Mouse (Mus musculus): Measurements from ENCODE around the gene Psd4. TPM values are rescaled to one million over a fixed set of nuclear protein-coding genes. Genes with fewer than 3 reads are reported as not detected.

The Psd4 gene
- polyA plus RNA-seq, 1 experiment, result 11.6 TPM

GRCm38 (mm10) chr2:24435699-24436098, 68.3 kb downstream of the Psd4 start:
- no peak for DNase-seq (ENCODE audit: low read depth)

- DNase-seq (ENCODE audit: low read depth), result no peak
Measured at GRCm38 (mm10) chr2:24440056-24440455, 72.7 kb downstream of the Psd4 start.

GRCm38 (mm10) chr2:24441899-24442298, 74.5 kb downstream of the Psd4 start:
- DNase-seq (ENCODE audit: low read depth), result no peak

- DNase-seq (ENCODE audit: low read depth), result no peak
Measured at GRCm38 (mm10) chr2:24442303-24442925, 75.0 kb downstream of the Psd4 start.

GRCm38 (mm10) chr2:24443256-24443790, 75.9 kb downstream of the Psd4 start:
- no peak for DNase-seq (ENCODE audit: low read depth)

GRCm38 (mm10) chr2:24449111-24449510, 81.7 kb downstream of the Psd4 start:
- no peak for DNase-seq (ENCODE audit: low read depth)

- no peak for DNase-seq (ENCODE audit: low read depth)
Measured at GRCm38 (mm10) chr2:24453206-24453605, 85.8 kb downstream of the Psd4 start.

GRCm38 (mm10) chr2:24454429-24455011, 87.1 kb downstream of the Psd4 start:
- no peak for DNase-seq (ENCODE audit: low read depth)

- DNase-seq (ENCODE audit: low read depth), result no peak
Measured at GRCm38 (mm10) chr2:24455057-24455855, 87.9 kb downstream of the Psd4 start.

- DNase-seq (ENCODE audit: low read depth), result no peak
Measured at GRCm38 (mm10) chr2:24456841-24457240, 89.5 kb downstream of the Psd4 start.

GRCm38 (mm10) chr2:24460112-24460807, 92.9 kb downstream of the Psd4 start:
- DNase-seq (ENCODE audit: low read depth), result no peak

GRCm38 (mm10) chr2:24460808-24461127, 93.4 kb downstream of the Psd4 start:
- no peak for DNase-seq (ENCODE audit: low read depth)

Other genes starting within 250 kb of the Psd4 start
- gene Il1f8, start 214.4 kb upstream of the Psd4 start, polyA plus RNA-seq (2012; rRNA removed), result not detected in 2 replicates
- gene Il1f9, start 181.1 kb upstream of the Psd4 start, polyA plus RNA-seq (2012; rRNA removed), result not detected in 2 replicates
- gene Il1f6, start 152.2 kb upstream of the Psd4 start, polyA plus RNA-seq (2012; rRNA removed), result not detected in 2 replicates
- gene Il1f5, start 90.6 kb upstream of the Psd4 start, polyA plus RNA-seq (2012; rRNA removed), result 0.10 and 0.22 TPM in 2 replicates
- gene Il1f10, start 76.4 kb upstream of the Psd4 start, polyA plus RNA-seq (2012; rRNA removed), result not detected in 2 replicates
- 0.71 and 2.8 TPM in 2 replicates for gene Il1rn, start 30.7 kb upstream of the Psd4 start, polyA plus RNA-seq (2012; rRNA removed)
- 91.2 and 139 TPM in 2 replicates for gene Pax8, start 108.0 kb downstream of the Psd4 start, polyA plus RNA-seq (2012; rRNA removed)

Data from gonadal fat pad, adult 2 months (tissue).